Mouse (Mus musculus): ENCODE results near the gene Prr18.

- TF ChIP-seq EP300 (IDR thresholded peaks at IDR 0.05; ENCODE audit: insufficient read depth, low read depth, low read length) (no peak), POLR2A (IDR thresholded peaks at IDR 0.05; ENCODE audit: insufficient read depth, low read depth, low read length) (no peak), CTCF (IDR thresholded peaks at IDR 0.05) (no peak)
Observed at GRCm38 (mm10) chr17:8361281-8362103, 24.2 kb downstream of the Prr18 start.
